Mouse (Mus musculus): ENCODE measurements around the gene Isca1. TPM values are rescaled to one million over a fixed set of nuclear protein-coding genes. Genes with fewer than 3 reads are reported as not detected.

Isca1 gene
- polyA plus RNA-seq, 1 experiment from 2014 or later: 165 TPM

DNA sequence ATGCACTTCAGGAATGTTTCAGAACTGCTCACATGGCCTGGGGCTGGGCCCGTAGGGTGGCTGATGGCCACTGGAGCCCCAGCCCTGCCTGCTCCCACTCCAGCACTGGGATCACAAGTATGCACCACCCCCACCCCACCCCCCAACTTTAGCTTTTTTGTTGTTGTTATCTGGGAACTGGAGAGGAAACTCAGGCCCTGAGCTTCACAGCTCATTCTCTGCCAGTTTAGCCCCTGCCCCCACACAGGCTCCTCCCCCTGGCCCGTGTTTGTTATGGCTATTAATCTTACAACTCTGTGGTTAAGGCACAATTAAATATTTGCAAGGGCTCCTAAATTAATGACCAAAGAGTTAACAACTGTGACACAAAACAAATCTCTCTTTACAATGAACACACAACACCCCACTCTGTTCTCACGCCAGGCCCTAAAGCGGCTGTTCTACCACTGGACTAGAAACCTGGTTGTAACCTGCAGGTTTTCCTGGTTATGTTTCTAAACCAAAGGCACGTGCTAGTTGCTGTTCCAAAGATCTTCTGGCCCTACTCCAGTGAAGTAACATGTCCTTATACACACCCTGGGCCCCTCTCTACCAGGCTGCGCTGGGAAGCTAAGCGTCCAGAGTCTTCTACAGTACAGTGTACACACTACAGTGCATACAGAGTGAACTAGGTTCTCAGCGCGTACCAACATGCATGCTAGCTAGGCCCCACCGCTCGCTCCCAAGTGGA lies 2.7 kb downstream of the Isca1 start:
- Histone ChIP-seq H3K4me1 (ENCODE audit: control insufficient read depth, insufficient read depth, low read length) (peaks cover 32% of the 10 kb centered on the region), H3K4me2 (ENCODE audit: low read length) (no peak overlapping the region), H3K4me3 (ENCODE audit: low read depth, low read length) (no peak overlapping the region), H3K27ac (ENCODE audit: low read length) (no peak overlapping the region), H3K9ac (ENCODE audit: low read depth, low read length) (no peak overlapping the region), H3K9me3 (replicated peaks; ENCODE audit: control insufficient read depth, low read length, poor library complexity, severe bottlenecking) (no peaks in the 10 kb centered on the region), H3K27me3 (ENCODE audit: control insufficient read depth, insufficient read depth, low read depth, low read length) (no peaks in the 10 kb centered on the region), H3K36me3 (ENCODE audit: control insufficient read depth, insufficient read depth, low read length) (0 out of 2 replicates have a peak, but pooled peaks cover 2% of the 10 kb centered on the region)
- no peak for ATAC-seq
- 88% methylated on average over 11 of the region's 11 CpGs for WGBS

DNA sequence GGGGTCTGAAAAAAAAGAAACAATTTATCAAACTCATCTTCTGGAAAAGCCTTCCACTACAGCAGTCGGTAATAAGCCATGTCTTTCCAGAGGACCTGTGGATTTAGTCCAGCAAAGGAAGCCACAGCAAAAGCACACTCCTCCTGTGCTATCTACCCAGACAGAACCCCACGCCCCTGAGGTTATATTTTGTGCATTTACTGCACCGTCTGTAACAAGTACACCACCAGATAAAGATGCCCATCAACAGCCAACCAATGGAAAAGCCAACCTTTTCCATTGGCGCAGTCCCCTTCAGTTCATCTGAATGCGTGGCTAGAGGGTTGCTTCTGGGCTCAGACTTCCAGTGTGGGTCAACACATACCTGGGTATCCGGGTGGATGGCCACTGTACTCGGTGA lies 6.8 kb downstream of the Isca1 start:
- no peak overlapping the region for H3K4me3 ChIP-seq (ENCODE audit: low read depth, low read length)
- ATAC-seq: no peak
- H3K4me2 ChIP-seq (ENCODE audit: low read length): no peak overlapping the region
- no peaks in the 10 kb centered on the region for H3K27me3 ChIP-seq (ENCODE audit: control insufficient read depth, insufficient read depth, low read depth, low read length)
- WGBS: 93% methylated on average over 7 of the region's 7 CpGs
- no peak overlapping the region for H3K9ac ChIP-seq (ENCODE audit: low read depth, low read length)
- peaks cover 22% of the 10 kb centered on the region; the same call in 1 of the 2 replicates for H3K36me3 ChIP-seq (ENCODE audit: control insufficient read depth, insufficient read depth, low read length)
- no peak overlapping the region for H3K27ac ChIP-seq (ENCODE audit: low read length)
- no peaks in the 10 kb centered on the region for H3K9me3 ChIP-seq (replicated peaks; ENCODE audit: control insufficient read depth, low read length, poor library complexity, severe bottlenecking)
- H3K4me1 ChIP-seq (ENCODE audit: control insufficient read depth, insufficient read depth, low read length): peaks cover 14% of the 10 kb centered on the region

DNA sequence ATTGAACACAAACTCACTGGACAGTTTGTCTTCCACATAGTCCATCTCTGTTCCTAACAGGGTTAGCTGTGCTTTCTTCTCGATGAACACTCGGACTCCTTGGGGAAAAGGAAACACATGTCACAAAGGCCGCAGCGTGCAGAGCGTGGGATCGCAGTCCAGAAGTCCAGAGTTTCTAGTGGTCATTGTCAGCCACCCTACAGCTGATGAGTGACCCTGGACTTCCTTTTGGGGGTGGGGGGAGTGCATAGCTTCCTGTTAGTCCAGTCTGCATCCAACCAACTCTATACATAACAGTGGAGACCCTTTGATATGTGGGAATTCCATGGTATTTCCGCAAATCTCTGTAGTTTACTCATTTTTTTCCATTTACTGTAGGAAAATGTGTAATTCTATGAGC lies 12.7 kb downstream of the Isca1 start:
- H3K27me3 ChIP-seq (ENCODE audit: control insufficient read depth, insufficient read depth, low read depth, low read length): no peaks in the 10 kb centered on the region
- ATAC-seq: no peak
- H3K4me1 ChIP-seq (ENCODE audit: control insufficient read depth, insufficient read depth, low read length): no peaks in the 10 kb centered on the region
- H3K4me2 ChIP-seq (ENCODE audit: low read length): no peak overlapping the region
- no peaks in the 10 kb centered on the region for H3K9me3 ChIP-seq (replicated peaks; ENCODE audit: control insufficient read depth, low read length, poor library complexity, severe bottlenecking)
- peaks cover 26% of the 10 kb centered on the region for H3K36me3 ChIP-seq (ENCODE audit: control insufficient read depth, insufficient read depth, low read length)
- no peak overlapping the region for H3K27ac ChIP-seq (ENCODE audit: low read length)
- H3K4me3 ChIP-seq (ENCODE audit: low read depth, low read length): no peak overlapping the region
- WGBS: 96% methylated on average over 7 of the region's 7 CpGs
- no peak overlapping the region for H3K9ac ChIP-seq (ENCODE audit: low read depth, low read length)

DNA sequence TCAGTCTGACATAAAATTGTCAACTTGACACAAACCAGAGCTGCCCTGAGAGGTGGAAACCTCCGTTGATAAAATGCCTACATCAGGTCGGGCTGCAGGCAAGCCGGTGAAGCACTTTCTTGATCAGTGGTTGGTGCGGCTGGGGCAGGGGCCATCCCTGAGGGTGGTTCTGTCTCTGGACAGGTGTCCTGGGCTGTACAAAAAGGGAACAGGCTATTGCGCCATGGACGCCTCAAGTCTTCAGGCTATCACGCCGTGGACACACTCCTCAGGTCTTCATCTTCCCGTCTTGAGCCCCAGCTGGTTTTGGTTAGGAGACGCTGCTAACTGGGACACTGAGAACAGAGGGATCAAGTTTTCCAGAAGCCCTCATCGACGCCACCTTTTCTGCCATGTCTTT lies 19.3 kb downstream of the Isca1 start:
- ATAC-seq: no peak
- Histone ChIP-seq H3K27me3 (ENCODE audit: control insufficient read depth, insufficient read depth, low read depth, low read length) (no peaks in the 10 kb centered on the region), H3K9me3 (replicated peaks; ENCODE audit: control insufficient read depth, low read length, poor library complexity, severe bottlenecking) (no peaks in the 10 kb centered on the region), H3K9ac (ENCODE audit: low read depth, low read length) (no peak overlapping the region), H3K27ac (ENCODE audit: low read length) (no peak overlapping the region), H3K4me3 (ENCODE audit: low read depth, low read length) (no peak overlapping the region), H3K36me3 (ENCODE audit: control insufficient read depth, insufficient read depth, low read length) (peaks cover 3% of the 10 kb centered on the region), H3K4me2 (ENCODE audit: low read length) (no peak overlapping the region), H3K4me1 (ENCODE audit: control insufficient read depth, insufficient read depth, low read length) (no peaks in the 10 kb centered on the region)
- 88% methylated on average over 12 of the region's 12 CpGs for WGBS

DNA sequence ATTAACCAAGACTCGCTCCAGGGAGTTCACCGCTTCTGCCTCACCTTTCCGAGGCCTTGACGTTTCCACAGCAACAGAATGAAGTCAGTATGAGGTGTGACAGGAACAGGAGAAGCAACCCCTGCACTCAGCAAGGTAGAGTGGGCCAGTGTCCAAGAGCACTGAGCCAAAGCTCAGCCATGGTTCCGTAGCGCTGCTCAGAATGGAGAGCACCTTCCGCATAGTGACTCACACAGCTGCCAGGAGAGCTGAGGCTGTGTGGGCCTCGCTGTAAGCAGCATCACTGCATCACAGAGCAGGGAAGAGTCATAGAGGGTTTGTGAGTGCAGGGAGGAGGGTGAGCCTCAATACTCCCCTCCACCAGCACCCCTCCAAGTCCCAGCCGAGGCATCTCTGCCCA lies 22.9 kb downstream of the Isca1 start, which contains the start of gene 1700014D04Rik:
TSS of gene 1700014D04Rik (minus strand) at position 42 of the 400 bp plus-strand sequence.
- Histone ChIP-seq H3K36me3 (ENCODE audit: control insufficient read depth, insufficient read depth, low read length) (no peaks in the 10 kb centered on the region), H3K27me3 (ENCODE audit: control insufficient read depth, insufficient read depth, low read depth, low read length) (no peaks in the 10 kb centered on the region), H3K9ac (ENCODE audit: low read depth, low read length) (no peak within 1 kb of the TSS), H3K9me3 (replicated peaks; ENCODE audit: control insufficient read depth, low read length, poor library complexity, severe bottlenecking) (no peaks in the 10 kb centered on the region), H3K4me2 (ENCODE audit: low read length) (no peak within 1 kb of the TSS), H3K4me1 (ENCODE audit: control insufficient read depth, insufficient read depth, low read length) (no peaks in the 10 kb centered on the region), H3K4me3 (ENCODE audit: low read depth, low read length) (no peak within 1 kb of the TSS), H3K27ac (ENCODE audit: low read length) (no peak within 1 kb of the TSS)
- ATAC-seq: no peak
- WGBS: 81% methylated on average over 9 of the region's 9 CpGs

DNA sequence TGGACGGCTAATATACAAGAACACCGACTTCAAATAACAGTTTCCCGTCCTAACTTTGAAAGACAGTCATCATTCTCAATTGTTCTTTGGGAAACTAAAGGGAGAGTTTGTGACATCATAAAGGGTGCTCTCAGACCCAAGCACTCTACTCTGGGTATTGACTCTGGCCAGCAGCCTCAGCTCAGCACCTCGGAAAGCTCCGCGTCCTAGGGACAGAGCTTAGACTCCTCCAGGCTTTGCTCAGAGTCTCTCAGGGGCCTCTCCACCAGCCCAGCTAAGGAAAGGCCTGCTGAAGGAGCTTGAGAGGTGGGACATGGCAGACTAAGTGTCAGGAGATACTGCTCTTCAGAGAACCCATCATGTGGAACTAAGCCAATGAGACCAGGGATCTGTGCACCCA lies 23.4 kb downstream of the Isca1 start:
- WGBS: 71% methylated on average over 6 of the region's 6 CpGs
- H3K36me3 ChIP-seq (ENCODE audit: control insufficient read depth, insufficient read depth, low read length): no peaks in the 10 kb centered on the region

DNA sequence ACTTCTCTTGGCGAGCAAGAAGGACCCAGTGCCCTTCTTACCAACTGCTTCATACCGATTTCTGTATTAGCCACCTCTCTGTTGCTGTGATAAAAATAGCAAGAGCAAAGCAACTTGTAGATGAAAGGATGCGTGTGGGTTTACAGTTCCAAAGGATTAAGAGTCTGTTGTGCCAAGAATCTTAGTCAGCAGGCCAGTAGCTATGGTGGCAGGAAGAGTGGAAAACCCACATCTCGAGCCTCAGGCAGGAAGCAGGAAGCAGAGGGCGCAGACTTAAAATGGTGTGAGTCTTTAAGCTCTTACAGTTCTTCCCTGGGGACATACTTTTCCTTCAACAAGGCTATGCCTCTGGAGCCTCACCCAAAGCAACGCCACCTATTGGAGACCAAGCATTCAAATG lies 24.1 kb downstream of the Isca1 start:
- ATAC-seq: no peak
- Histone ChIP-seq H3K4me1 (ENCODE audit: control insufficient read depth, insufficient read depth, low read length) (no peaks in the 10 kb centered on the region), H3K27me3 (ENCODE audit: control insufficient read depth, insufficient read depth, low read depth, low read length) (no peaks in the 10 kb centered on the region), H3K4me2 (ENCODE audit: low read length) (no peak overlapping the region), H3K36me3 (ENCODE audit: control insufficient read depth, insufficient read depth, low read length) (no peaks in the 10 kb centered on the region), H3K9ac (ENCODE audit: low read depth, low read length) (no peak overlapping the region), H3K27ac (ENCODE audit: low read length) (no peak overlapping the region), H3K4me3 (ENCODE audit: low read depth, low read length) (no peak overlapping the region), H3K9me3 (replicated peaks; ENCODE audit: control insufficient read depth, low read length, poor library complexity, severe bottlenecking) (no peaks in the 10 kb centered on the region)
- WGBS: 87% methylated on average over 6 of the region's 6 CpGs

More for the DNA sequence above, 23.4 kb downstream of the Isca1 start:
- no peak overlapping the region for H3K4me2 ChIP-seq (ENCODE audit: low read length)
- no peak overlapping the region for H3K4me3 ChIP-seq (ENCODE audit: low read depth, low read length)
- H3K27ac ChIP-seq (ENCODE audit: low read length): no peak overlapping the region
- H3K9me3 ChIP-seq (replicated peaks; ENCODE audit: control insufficient read depth, low read length, poor library complexity, severe bottlenecking): no peaks in the 10 kb centered on the region
- no peak for ATAC-seq
- no peaks in the 10 kb centered on the region for H3K4me1 ChIP-seq (ENCODE audit: control insufficient read depth, insufficient read depth, low read length)
- no peaks in the 10 kb centered on the region for H3K27me3 ChIP-seq (ENCODE audit: control insufficient read depth, insufficient read depth, low read depth, low read length)
- no peak overlapping the region for H3K9ac ChIP-seq (ENCODE audit: low read depth, low read length)

DNA sequence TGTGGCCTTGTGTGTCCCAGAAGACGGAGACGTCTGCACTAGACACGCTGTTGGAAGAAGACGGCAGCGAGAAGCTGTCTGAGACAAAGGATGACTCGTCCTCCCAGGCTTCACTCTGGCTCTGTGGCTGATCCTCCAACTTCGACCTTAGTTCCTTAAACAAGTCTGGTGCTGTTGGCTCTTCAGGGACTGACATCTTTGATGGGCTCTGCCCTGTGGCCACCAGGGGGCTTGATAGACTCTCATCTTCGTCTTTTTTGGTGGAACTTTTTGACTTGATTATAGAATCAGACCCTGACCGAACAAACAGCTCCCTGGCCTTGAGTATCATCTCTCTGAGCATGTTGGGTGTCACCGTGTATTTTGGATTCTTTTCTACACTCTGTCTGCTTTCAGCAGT lies 27.9 kb downstream of the Isca1 start:
- H3K9ac ChIP-seq (ENCODE audit: low read depth, low read length): no peak overlapping the region
- no peak overlapping the region for H3K4me2 ChIP-seq (ENCODE audit: low read length)
- no peak overlapping the region for H3K4me3 ChIP-seq (ENCODE audit: low read depth, low read length)
- no peaks in the 10 kb centered on the region for H3K4me1 ChIP-seq (ENCODE audit: control insufficient read depth, insufficient read depth, low read length)
- ATAC-seq: no peak
- 76% methylated on average over 10 of the region's 10 CpGs for WGBS
- H3K36me3 ChIP-seq (ENCODE audit: control insufficient read depth, insufficient read depth, low read length): no peaks in the 10 kb centered on the region
- H3K9me3 ChIP-seq (replicated peaks; ENCODE audit: control insufficient read depth, low read length, poor library complexity, severe bottlenecking): no peaks in the 10 kb centered on the region
- H3K27me3 ChIP-seq (ENCODE audit: control insufficient read depth, insufficient read depth, low read depth, low read length): no peaks in the 10 kb centered on the region
- H3K27ac ChIP-seq (ENCODE audit: low read length): no peak overlapping the region

DNA sequence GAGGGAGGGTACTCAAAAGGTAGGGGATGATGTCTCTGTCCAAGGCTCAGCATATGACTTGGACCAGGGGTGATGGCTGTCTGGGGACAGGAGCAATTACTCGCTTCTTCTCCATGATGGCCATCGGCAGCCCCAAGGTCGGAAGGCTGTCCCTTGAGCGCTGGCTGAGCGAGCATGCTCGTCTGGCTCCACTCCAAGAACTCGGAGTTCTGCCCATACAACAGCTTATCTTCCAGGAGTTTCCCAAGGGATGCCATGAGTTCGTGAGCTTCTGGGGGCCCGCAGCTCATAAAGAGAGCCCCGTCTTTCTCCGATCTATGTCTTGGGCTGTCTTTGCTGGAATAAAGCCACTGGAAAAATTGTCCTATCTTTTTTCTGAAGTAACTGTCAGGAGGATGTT lies 28.5 kb downstream of the Isca1 start:
- Histone ChIP-seq H3K9me3 (replicated peaks; ENCODE audit: control insufficient read depth, low read length, poor library complexity, severe bottlenecking) (no peaks in the 10 kb centered on the region), H3K27ac (ENCODE audit: low read length) (no peak overlapping the region), H3K27me3 (ENCODE audit: control insufficient read depth, insufficient read depth, low read depth, low read length) (no peaks in the 10 kb centered on the region), H3K9ac (ENCODE audit: low read depth, low read length) (no peak overlapping the region), H3K36me3 (ENCODE audit: control insufficient read depth, insufficient read depth, low read length) (no peaks in the 10 kb centered on the region), H3K4me1 (ENCODE audit: control insufficient read depth, insufficient read depth, low read length) (no peaks in the 10 kb centered on the region), H3K4me2 (ENCODE audit: low read length) (no peak overlapping the region), H3K4me3 (ENCODE audit: low read depth, low read length) (no peak overlapping the region)
- no peak for ATAC-seq
- 94% methylated on average over 11 of the region's 11 CpGs for WGBS
